Mouse (Mus musculus): ENCODE results near the gene Cxcl12. TPM values are rescaled to one million over a fixed set of nuclear protein-coding genes. Genes with fewer than 3 reads are reported as not detected.

The Cxcl12 gene
- polyA plus RNA-seq, 1 experiment from 2014 or later = 63.8 TPM

DNA sequence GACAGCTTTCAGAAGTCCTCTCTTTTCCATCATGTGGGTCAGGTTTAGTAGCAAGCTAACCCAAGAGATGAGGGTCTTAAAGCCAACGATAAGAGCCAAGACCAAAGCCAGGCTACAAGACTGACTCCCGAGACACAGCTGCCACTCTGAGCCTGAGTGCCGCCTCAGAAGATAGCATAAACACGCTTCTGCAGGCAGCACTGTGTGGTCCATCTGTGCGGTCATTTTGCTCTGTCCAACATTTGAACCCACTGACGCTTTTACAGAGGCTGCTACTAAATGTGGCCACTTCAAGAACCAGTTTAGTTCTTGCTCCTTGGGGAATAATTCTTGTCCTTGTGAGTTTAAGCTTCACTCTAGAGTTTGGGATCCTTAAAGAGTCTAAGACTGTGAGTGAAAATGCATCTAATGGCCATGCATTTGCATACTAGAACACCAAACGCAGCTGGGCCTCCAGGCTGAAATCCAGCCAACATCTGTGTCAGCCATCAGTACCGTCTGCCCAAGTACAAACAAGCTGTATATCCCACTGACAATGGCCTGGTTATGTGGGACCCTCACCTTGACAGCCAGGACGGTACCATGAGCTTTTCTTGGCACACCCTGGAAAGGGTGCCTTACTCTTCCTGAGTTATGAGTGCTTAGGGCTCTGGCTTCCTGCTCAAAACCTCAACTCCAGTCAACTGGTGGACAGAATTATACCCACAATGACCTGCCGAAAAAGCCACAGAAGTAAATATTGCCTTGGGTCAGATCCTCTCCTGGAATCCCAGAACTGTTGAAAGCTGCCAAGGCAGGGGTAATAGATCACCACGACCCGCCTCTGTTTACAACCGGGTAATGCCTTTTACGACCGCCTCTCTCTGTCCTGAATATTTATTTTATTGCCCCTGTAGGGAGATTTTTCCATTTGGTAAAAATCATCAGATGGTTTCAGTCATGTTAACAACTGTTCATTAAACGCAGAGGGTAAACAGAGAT is 8.3 kb upstream of the Cxcl12 start:
- Histone ChIP-seq H3K9ac (no peak overlapping the region), H3K4me3 (no peak overlapping the region), H3K9me3 (no peaks in the 10 kb centered on the region), H3K4me1 (no peaks in the 10 kb centered on the region), H3K36me3 (replicated peaks) (no peaks in the 10 kb centered on the region), H3K4me2 (no peak overlapping the region), H3K27me3 (replicated peaks) (no peaks in the 10 kb centered on the region), H3K27ac (no peak overlapping the region)
- 87% methylated on average over 16 of the region's 16 CpGs for WGBS
- ATAC-seq (replicated peaks) = no peak

DNA sequence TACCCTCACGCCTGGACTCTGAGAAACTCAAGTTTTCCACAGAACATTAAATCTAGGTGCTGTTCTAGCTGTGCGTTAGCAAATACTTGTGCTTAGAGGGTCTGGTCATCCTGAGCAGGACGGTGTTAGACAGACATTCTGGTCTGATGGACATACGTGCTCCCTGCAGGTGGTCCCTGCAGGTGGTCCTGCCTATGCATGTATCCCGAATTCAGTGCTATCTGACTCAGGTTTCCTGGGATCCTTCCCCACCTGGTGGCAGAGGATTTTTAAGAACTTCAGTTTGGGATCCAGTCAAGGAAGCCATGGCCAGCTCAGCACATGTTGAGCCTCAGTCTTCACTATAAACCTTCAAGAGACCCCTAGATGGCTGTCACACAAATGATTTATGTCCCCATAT is 4.8 kb upstream of the Cxcl12 start:
- no peak for ATAC-seq (replicated peaks)
- Histone ChIP-seq H3K9ac (no peak overlapping the region), H3K36me3 (replicated peaks) (no peaks in the 10 kb centered on the region), H3K27me3 (replicated peaks) (peaks cover 21% of the 10 kb centered on the region), H3K27ac (no peak overlapping the region), H3K4me2 (no peak overlapping the region), H3K4me3 (no peak overlapping the region), H3K9me3 (no peaks in the 10 kb centered on the region), H3K4me1 (peaks cover 19% of the 10 kb centered on the region)
- 79% methylated on average over 5 of the region's 5 CpGs for WGBS

DNA sequence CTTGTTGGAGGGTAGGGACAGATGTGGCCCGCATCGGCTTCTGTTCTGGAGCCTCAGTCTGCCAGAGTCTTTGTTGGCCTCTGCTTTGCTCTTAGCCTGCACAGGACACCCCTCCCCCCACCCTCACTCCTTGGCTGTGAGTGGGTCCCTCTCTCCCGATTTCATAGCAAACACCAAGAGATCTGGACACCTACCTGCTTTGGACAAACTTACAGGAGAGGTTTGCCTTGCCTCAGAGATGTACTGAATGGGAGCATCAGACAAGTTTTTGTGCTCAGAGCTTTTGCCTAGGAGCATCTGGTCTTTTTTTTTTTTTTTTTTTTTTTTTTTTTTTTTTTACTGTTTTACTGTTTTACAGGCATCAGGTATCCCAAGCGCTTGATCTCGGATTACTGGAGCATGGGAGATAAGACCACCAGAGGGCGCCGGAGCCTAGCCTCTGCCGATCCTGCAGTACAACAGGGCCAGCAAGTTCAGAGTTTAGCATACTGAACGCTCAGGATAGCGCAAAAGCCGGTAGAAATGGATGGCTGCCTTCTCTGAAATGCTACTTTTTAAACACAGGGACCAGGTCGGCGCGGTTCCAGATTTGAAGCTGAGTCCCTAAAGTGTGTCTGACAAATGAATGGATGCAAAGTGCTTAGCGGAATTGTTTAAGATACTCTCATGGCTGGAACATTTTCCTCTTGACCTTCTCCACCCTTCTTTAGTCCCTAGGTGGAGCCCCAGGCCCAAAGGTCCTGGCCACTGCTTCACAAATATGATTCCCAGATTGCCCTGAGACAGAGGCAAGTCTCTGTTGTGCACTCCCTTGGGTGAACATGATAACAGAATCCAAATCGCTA is 1.5 kb upstream of the Cxcl12 start:
- Histone ChIP-seq H3K9me3 (no peaks in the 10 kb centered on the region), H3K27ac (no peak overlapping the region), H3K27me3 (replicated peaks) (peaks cover 52% of the 10 kb centered on the region), H3K4me3 (peak overlapping the region; percentile 48; the same call in 1 of the 2 replicates), H3K36me3 (replicated peaks) (no peaks in the 10 kb centered on the region), H3K4me2 (peak overlapping the region; percentile 33), H3K9ac (no peak overlapping the region), H3K4me1 (peaks cover 31% of the 10 kb centered on the region)
- ATAC-seq (replicated peaks) = peak; percentile 89
- WGBS = 2% methylated on average over 16 of the region's 16 CpGs

DNA sequence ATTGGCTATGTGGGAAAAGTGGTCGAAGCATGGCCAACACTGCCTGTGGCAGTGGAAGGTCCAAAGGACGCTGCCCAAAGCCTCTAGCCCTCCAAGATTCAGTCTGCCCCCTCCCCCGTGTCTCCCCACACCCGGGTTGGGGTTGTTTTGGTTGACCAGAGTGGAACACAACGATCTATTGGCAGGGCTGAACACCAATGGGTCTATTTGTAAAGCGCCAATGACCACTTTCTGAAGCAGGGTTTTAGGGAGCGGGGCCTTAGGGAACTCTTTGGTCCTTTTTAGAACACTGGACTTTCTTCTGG is 957 bp upstream of the Cxcl12 start:
- Histone ChIP-seq H3K27ac (no peak overlapping the region), H3K9me3 (no peaks in the 10 kb centered on the region), H3K4me1 (peaks cover 31% of the 10 kb centered on the region), H3K27me3 (replicated peaks) (peaks cover 57% of the 10 kb centered on the region), H3K4me3 (peak overlapping the region; percentile 48; the same call in 1 of the 2 replicates), H3K36me3 (replicated peaks) (no peaks in the 10 kb centered on the region), H3K4me2 (peak overlapping the region; percentile 33), H3K9ac (no peak overlapping the region)
- 10% methylated on average over 7 of the region's 7 CpGs for WGBS
- ATAC-seq (replicated peaks) = no peak; the same call in 1 of the 2 replicates

DNA sequence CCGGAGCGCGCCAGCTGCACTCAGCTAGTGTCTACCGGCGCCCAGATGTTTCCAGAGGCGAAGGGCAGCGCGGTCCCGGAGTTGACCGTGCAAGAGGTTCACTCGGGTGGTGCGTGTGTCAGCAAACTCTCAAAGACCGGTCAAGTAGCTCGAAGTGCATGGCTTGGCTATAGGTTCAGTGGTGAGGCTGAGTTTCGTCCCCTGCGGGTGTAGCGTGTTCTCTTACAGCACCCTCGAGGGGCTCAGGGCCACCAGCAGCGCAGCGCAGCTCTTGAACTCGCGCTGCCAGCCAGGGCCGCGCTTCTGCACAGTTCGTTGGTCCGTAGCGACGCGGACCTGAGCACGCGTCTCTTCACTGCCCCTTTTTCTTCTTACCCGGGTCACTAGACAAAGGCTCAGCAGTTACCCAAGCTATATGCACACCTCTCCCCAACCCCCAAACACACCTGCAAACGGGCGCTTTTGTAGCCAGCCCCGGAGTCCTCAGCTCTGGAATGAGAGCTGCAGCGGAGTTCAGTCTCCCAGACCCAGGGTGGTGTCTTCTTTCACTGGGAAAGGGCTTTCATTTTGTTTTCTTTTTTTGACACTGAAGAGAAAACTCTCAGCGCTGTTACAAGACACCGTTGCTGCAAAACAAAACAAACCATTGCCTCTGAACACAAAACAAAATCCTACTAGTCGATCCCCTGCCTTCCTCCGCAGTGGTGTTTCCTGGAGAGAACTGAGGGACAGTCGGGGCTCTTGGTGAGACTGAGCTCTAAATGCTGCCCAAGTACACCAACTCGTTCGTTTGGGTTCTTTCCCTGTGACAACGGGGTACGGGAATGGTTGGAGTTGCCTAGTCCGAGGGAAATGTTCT is 945 bp downstream of the Cxcl12 start:
- WGBS = under 1% methylated on average over 46 of the region's 46 CpGs
- H3K27ac ChIP-seq = no peak overlapping the region
- H3K9me3 ChIP-seq = no peaks in the 10 kb centered on the region
- ATAC-seq (replicated peaks) = 0 out of 2 replicates have a peak, but pooled peaks have one; percentile 5
- H3K36me3 ChIP-seq (replicated peaks) = no peaks in the 10 kb centered on the region
- peak overlapping the region; percentile 45 for H3K9ac ChIP-seq
- peaks cover 31% of the 10 kb centered on the region for H3K4me1 ChIP-seq
- peaks cover 61% of the 10 kb centered on the region for H3K27me3 ChIP-seq (replicated peaks)
- H3K4me2 ChIP-seq = peak overlapping the region; percentile 95
- H3K4me3 ChIP-seq = peak overlapping the region; percentile 48

DNA sequence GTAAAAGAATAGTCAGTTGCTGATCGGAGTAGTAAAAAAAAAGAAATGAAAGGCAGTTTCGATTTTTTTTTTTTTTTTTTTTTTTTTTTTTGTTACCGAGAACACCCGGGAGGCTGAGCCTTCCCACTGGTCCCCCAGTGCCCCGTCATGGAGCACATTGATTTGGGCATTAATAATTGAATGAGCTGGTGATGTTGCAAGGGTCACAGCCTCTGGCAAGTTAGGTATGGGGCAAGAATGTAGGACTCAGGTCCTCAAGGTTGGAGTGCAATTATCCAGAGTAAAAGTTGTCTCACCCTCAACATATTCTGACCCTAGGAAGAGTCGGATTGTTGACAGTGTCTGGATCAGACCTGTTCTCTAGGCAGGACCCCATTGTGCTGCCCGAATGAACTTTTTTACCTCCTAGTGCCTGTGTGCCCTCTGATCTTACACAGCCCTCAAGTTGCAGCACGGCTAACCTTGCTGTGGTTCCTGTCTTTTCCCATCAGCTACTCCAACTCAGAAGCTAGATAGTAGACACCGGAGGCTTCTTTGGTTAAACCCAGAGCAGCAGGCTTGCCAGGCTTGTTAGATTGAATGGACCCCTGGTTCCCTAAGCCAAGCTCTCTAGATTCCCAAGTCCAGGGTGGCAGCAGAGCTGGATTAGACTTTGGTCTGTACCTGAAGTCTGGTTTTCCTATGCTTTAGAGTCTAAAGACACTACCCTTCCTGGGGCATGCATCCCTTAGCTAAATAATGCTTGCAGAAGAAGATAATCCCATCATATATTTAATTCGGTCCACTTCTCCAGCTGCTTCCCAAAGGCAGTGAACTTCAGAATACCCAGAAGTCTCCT is 1.8 kb downstream of the Cxcl12 start:
- Histone ChIP-seq H3K4me1 (peaks cover 31% of the 10 kb centered on the region), H3K4me3 (peak overlapping the region; percentile 48), H3K9ac (no peak overlapping the region), H3K9me3 (no peaks in the 10 kb centered on the region), H3K4me2 (peak overlapping the region; percentile 95), H3K27ac (no peak overlapping the region), H3K36me3 (replicated peaks) (no peaks in the 10 kb centered on the region), H3K27me3 (replicated peaks) (peaks cover 61% of the 10 kb centered on the region)
- ATAC-seq (replicated peaks) = no peak
- WGBS = 22% methylated on average over 10 of the region's 10 CpGs

DNA sequence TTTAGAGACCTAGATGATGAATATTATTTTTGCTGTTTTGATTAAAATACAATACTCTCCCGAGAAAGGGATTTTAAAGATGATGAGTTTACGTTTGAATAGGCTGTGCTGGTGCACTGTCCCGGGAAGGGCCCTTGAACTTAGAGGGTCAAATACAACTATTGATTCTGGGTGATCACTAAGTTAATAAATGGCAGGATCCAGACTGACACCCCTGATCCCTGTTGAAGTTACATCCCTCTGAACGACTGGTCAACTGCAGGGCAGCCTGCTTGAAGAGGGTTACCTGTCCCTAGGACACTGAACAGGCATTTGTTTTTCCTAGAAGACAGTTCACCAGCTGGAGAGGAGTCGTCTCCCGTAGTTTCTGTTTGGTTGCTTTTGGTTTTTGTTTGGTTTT is 4.0 kb downstream of the Cxcl12 start:
- peaks cover 52% of the 10 kb centered on the region for H3K27me3 ChIP-seq (replicated peaks)
- no peak for ATAC-seq (replicated peaks)

DNA sequence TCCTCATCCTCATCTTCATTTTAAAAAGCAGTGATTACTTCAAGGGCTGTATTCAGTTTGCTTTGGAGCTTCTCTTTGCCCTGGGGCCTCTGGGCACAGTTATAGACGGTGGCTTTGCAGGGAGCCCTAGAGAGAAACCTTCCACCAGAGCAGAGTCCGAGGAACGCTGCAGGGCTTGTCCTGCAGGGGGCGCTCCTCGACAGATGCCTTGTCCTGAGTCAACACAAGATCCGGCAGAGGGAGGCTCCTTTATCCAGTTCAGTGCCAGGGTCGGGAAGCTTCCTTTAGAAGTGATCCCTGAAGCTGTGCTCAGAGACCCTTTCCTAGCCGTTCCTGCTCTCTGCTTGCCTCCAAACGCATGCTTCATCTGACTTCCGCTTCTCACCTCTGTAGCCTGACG is 5.5 kb downstream of the Cxcl12 start:
- Histone ChIP-seq H3K4me2 (no peak overlapping the region), H3K9ac (no peak overlapping the region), H3K9me3 (no peaks in the 10 kb centered on the region), H3K27ac (no peak overlapping the region), H3K4me3 (no peak overlapping the region), H3K4me1 (peaks cover 8% of the 10 kb centered on the region), H3K36me3 (replicated peaks) (no peaks in the 10 kb centered on the region), H3K27me3 (replicated peaks) (peaks cover 40% of the 10 kb centered on the region)
- no peak for ATAC-seq (replicated peaks)
- 14% methylated on average over 11 of the region's 11 CpGs for WGBS

More for the DNA sequence above, 4.0 kb downstream of the Cxcl12 start:
- no peak overlapping the region for H3K4me3 ChIP-seq
- H3K4me1 ChIP-seq = peaks cover 23% of the 10 kb centered on the region
- WGBS = 85% methylated on average over 6 of the region's 6 CpGs
- H3K9ac ChIP-seq = no peak overlapping the region
- H3K27ac ChIP-seq = no peak overlapping the region
- H3K4me2 ChIP-seq = no peak overlapping the region
- no peaks in the 10 kb centered on the region for H3K9me3 ChIP-seq
- no peaks in the 10 kb centered on the region for H3K36me3 ChIP-seq (replicated peaks)

DNA sequence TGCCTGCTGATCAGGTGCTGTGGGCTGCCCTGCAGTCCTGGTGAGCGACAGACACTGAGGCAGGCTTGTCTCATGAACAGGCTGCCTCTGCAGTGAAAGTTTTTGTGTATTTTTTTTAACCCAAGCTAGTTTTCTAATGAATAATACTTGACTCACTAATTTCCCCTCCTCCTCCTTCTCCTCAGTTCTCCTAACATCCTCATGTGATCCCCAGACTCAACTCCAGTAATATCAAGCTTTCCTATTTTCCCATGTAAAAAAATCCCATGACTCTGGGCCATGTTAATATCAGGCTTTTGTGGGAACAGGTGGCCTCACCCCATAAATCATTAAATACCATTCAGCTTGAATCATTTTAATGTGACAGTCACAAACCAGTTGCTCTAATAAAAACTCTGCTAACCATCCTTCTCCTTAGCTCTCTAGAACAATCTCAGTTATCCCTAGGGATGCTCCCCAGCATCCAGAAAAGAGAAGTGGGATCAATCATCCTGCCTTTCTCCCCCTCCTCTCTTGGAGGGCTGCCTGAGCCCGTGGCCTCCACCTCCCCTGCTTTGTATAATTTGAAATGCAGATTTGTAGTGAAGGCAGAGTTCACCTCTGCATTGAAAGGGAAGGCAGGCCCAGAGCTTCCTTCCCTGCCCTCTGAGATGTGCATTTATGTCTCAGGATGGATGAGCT is 6.9 kb downstream of the Cxcl12 start:
- Histone ChIP-seq H3K27me3 (replicated peaks) (peaks cover 29% of the 10 kb centered on the region), H3K9ac (no peak overlapping the region), H3K4me2 (no peak overlapping the region), H3K27ac (no peak overlapping the region), H3K9me3 (no peaks in the 10 kb centered on the region), H3K4me3 (no peak overlapping the region), H3K36me3 (replicated peaks) (no peaks in the 10 kb centered on the region), H3K4me1 (no peaks in the 10 kb centered on the region; the same call in 1 of the 2 replicates)
- no peak for ATAC-seq (replicated peaks)
- 47% methylated on average over 2 of the region's 2 CpGs for WGBS

DNA sequence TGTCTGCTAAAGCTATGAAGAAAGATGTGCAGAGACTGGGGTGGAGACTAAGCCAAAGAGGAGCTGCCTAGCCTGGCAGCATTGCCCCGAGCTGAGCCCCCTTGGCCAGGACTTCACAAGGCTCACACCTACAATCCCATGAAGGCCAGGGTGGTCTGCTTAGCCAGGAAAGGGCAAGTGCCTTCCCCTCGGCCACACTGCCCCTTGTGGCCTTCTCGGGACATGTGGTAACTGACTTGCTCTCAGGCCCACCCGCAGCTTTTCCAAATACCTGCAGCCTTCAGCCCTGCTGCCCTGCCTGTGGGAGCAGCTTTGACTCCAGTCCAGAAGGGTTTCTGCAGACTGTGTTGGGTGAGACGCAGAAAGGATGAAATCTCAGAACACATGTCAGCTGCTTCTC is 8.1 kb downstream of the Cxcl12 start:
- Histone ChIP-seq H3K4me2 (no peak overlapping the region), H3K9me3 (no peaks in the 10 kb centered on the region), H3K36me3 (replicated peaks) (no peaks in the 10 kb centered on the region), H3K27ac (no peak overlapping the region), H3K4me3 (no peak overlapping the region), H3K27me3 (replicated peaks) (peaks cover 17% of the 10 kb centered on the region), H3K9ac (no peak overlapping the region), H3K4me1 (no peaks in the 10 kb centered on the region; the same call in 1 of the 2 replicates)
- WGBS = 24% methylated on average over 5 of the region's 5 CpGs
- no peak for ATAC-seq (replicated peaks)

DNA sequence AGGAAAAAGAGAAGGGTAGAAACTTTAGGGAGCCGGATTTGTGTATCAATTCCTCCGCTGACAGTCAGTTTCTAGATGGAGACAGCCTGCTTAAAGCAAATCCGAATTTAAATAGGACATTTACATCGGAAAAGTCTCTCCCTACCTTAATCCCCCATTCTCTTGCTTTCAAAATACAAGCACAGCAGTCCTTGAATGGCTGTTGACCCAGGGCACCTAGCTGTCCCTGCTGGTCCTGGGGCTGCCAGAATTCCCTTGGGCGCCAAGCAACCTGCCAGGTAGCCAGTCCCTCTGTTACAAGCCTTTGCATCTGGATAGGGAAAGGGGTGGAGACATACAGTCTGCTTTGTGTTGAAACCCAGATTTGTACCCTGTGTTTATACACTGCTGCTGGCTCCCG is 12.0 kb downstream of the Cxcl12 start:
- Histone ChIP-seq H3K4me2 (no peak overlapping the region), H3K4me1 (no peaks in the 10 kb centered on the region; the same call in 1 of the 2 replicates), H3K27me3 (replicated peaks) (0 out of 2 replicates have a peak, but pooled peaks cover 4% of the 10 kb centered on the region), H3K9me3 (no peaks in the 10 kb centered on the region), H3K9ac (no peak overlapping the region), H3K36me3 (replicated peaks) (no peaks in the 10 kb centered on the region), H3K27ac (no peak overlapping the region), H3K4me3 (no peak overlapping the region)
- ATAC-seq (replicated peaks) = no peak
- WGBS = 14% methylated on average over 6 of the region's 6 CpGs
